Mouse (Mus musculus) olfactory bulb, adult 2 months (tissue): Measurements from ENCODE around the gene Kirrel.

Experiments used
- CTCF ChIP-seq: fragments of 200-500 bp; IDR thresholded peaks from 2 replicates; pipeline ENCODE4 v1.5.1; 2012; ENCODE audit warnings: low read depth, mild to moderate bottlenecking, low read length, moderate library complexity; ENCODE audit not compliant: insufficient read depth
- POLR2A ChIP-seq: fragments of 200-500 bp; IDR thresholded peaks from 2 replicates; pipeline ENCODE4 v1.6.1; 2012; ENCODE audit warnings: mild to moderate bottlenecking, low read depth, low read length, moderate library complexity; ENCODE audit not compliant: insufficient read depth

GRCm38 (mm10) chr3:87165291-87165881, 9.2 kb downstream of the Kirrel start:
- TF ChIP-seq CTCF (no peak), POLR2A (no peak)
